Mouse (Mus musculus) Muller cell, postnatal 12 days (primary cell): Measurements from ENCODE around the gene Tnfaip6.
"Not testable (repeated sequence)": the region's sequence is repeated elsewhere in the genome, so short reads cannot be mapped to it uniquely, and the experiment has no call there.

ENCODE experiments used
- DNase-seq: peaks from one replicate; pipeline ENCODE4 v3.0.0-alpha.2; 2015; ENCODE audit errors: inconsistent ontology term

The Tnfaip6 gene

DNA sequence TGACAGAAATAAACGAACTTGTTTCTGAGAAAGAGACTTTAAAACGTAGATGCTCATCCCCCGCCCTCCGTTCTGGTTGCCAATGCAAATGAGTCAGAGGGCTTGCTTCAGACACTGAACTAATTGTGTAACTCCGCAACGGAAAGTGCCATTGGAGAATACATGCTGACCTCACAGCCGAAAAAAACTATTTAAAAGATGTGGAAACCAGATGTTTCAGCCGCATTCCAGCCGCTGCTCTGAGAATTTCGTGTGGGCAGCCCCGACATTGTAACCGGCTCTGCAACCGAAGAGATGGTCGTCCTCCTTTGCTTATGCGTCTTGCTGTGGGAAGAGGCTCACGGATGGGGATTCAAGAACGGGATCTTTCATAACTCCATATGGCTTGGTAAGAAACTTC, at the start of gene Tnfaip6:
Tnfaip6 (plus strand) TSS at position 128 of the 400 bp plus-strand sequence.
- peak; percentile 85 for DNase-seq

DNA sequence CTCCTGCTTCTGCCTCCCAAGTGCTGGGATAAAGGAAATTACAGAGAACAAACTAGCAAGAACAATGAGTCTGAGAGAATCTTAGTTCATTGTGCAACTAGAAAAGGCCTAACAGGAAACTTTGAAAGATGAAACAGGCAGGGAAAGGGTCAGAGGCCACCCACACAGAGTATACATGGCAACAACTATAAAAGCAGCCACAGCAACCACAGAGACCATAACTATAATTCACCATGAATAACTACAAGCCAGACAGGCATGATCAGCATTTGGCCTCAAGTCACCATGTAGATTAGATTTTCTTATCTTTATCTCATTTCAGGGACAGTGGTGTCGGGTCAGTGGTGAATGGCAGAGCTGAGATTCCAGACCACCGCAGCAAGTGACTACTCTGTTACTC, 48.2 kb upstream of the Tnfaip6 start:
- peak; percentile 9 for DNase-seq

DNA sequence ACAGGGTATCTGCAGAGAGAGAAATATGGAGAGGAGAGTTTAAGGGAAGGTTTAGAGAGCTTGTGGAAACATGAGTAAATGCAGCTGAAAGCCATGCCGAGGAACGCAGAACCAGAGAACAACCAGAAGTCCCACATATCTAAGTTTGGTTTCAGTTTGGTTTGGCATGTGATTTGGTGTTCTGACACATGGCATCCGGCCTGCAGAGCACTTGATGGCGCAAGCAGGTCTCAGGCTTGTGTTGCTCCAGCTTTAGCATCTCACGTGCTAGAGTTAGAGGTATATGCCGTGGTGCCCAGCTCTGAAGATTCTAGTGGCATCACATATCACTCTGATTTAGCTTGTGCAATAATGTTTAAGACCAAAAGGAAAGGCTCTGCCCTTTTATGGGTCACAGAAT, 46.4 kb upstream of the Tnfaip6 start:
- DNase-seq = no peak

DNA sequence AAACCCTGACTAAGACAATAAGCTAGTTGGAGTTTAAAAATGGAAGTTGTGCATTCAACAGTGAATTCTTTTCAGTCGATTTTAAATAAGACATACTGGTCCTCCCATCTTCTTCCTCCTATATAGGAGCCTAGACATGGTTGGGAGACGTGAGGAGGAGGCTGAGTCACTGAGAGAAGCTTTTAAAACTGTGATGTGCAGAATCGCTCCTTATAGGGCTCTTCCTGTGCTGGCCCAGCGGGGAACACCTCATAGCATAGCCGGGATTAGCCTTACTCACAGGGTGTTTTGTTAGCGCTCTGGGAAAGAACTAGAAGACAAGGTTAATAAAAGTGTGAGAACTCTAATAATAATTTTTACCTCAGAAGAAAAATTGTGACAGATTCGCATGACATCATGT, 37.8 kb upstream of the Tnfaip6 start:
- no peak for DNase-seq

DNA sequence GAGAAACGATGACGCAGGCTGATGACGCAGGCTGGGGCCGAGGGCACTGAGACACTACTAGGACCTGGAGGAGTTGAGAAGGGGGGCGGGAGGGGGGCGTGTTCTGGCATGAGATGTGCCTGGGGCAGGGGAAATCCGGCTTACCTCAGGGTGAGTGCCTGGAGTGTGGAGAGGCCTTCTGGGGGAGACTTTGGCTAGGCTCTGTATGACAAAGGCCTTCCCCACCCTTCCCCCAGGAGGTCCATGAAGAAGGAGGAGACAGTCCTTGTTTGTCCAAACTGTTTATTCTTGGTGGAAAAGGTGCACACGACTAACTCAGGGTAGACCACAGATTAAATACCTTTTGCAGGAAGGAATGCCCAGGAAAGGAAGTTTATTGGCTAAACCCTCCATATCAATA, 36.3 kb upstream of the Tnfaip6 start:
- DNase-seq = no peak

DNA sequence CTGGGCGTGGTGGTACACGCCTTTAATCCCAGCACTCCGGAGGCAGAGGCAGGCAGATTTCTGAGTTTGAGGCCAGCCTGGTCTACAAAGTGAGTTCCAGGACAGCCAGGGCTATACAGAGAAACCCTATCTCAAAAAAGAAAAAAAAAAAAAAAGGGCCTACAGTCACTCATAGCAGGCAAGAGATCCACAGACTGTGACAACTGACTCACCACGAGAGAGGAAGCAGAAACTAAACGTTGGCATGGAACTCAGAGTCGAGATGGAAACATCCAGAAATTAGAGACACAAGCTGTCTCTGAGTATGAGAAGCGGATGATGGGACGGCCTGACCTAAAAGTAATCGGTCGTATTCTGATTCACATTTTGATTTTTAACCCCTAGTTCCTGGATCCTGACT, 35.5 kb upstream of the Tnfaip6 start:
- not testable (repeated sequence) for DNase-seq

DNA sequence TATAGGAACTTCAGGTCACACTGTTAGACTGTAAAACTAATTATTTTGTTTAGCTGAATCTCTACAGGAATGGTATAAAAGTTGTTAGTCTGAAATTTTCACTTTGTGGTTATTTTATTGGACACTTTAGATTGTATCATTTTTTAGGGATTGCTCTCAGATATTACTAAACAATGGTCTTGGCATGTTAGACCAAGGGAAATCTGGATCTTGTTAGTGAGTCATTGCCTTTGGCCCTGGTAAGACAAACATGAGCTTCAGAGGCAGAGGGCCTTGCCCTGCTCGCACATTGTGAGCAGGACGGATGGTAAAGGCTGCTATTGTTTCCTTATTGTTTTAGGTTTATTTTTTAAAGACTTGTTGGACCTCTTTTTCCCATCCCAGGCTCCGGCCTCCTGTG, 31.4 kb upstream of the Tnfaip6 start:
- DNase-seq = peak; percentile 77

DNA sequence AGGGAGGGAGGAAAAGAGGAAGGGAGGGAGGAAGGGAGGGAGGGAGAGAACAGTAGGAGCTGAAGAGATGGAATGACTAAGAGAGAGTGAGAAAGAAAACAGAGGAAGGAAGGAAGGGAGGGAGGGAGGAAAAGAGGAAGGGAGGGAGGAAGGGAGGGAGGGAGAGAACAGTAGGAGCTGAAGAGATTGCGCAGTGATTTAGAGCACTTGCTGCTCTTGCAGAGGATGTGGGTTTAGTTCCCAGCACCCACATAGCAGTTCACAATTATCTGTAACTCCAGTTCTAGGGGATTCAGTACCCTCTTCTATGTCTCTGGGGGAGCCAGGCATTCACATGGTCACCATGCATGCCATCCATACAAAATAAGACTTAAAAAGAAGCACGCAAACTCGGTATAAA, 26.0 kb upstream of the Tnfaip6 start:
- not testable (repeated sequence) for DNase-seq

DNA sequence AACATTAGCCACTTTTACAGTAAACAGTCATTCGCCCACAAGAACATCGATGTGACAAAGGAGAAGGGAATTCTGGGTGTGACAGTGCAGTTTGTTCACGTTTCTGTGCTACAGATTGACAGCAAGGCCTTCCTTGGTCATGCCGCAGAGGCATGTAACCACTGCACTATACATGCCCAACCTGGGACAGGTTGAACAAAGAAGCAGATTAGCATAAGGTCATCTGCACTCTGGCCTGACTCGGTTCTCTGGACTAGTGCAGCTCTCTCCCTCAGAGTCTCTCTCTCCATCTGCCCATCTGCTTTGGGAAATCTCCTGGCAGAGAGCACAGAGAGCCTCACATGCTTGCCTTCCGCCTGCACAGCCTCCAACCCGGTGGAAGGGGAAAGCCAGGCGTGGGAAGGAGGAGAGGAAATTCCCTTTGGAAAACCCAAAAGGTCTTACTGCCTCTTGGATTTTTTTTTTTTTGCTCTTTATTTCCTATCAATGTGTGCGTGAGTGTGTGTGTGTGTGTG, 24.4 kb upstream of the Tnfaip6 start:
- no peak for DNase-seq

DNA sequence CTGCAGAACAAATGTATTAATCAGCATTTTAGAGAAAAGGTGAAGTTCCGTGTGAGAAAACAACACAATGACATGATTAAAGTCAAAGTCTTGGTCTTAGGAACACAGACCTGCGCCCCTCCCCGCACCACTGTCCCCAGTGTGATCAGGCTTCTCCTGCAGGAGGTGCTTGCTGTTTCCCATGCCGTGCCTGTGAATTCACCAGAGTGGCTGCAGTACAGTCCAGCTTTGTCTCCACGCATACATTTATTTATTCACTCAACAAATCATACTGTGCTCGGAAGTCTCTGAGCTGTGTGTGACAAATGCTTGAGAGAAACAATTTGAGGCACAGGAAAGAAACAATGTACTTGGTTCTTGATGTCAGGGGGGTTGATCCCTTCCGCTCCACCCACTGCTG, 21.4 kb upstream of the Tnfaip6 start:
- DNase-seq = no peak

DNA sequence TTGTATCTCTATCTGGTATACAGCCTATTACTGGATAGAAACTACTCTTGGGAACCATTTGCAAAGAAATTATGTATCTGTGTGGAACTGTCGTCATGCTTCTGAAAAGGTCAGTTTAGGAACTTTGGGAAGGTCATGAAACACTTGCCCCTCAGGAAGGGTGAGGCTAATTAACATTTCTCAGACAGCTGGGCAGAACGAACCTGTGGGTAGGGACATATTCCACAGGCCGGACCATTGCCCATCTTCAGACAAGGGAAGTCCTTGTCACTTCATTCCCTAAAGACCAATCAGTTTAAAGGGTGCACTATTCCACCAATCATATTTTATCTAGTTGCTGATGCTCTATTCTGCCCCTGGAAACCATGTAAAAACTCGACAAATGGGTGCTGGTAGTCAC, 10.7 kb upstream of the Tnfaip6 start:
- DNase-seq = no peak

DNA sequence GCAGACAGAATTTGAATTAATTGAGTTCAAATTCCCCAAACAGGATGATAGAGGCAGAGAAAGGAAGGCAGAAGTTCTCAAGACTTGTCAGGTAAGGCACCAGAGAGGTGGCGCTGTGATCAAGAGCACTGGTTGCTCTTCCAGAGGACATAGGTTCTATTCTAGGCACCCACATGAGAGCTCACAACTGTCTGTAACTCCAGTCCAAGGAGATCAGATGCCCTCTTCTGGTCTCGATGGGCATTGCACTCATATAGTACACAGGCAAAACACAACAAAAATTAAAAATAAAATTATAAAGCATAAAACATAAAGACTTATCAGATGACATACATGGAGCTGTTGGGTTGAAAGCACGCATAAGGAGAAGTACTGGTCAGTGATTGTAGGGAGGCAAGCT, 8.4 kb upstream of the Tnfaip6 start:
- DNase-seq = no peak

DNA sequence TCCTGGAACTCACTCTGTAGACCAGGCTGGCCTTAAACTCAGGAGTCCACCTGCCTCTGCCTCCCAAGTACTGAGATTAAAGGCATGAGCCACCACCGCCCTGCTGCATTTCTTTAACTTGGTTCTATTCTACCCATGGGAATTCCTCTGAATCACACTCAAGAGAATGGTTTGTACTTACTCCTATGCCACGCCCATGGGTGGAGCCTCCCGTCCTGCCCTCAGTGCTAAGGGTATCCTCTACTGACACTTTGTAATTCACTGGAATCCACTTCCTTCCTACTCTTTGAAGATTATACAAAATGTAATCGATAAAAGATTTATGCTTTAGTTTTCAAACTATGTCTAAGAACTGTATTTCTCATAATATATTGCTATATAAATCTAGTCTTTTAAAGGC, 6.3 kb upstream of the Tnfaip6 start:
- no peak for DNase-seq

DNA sequence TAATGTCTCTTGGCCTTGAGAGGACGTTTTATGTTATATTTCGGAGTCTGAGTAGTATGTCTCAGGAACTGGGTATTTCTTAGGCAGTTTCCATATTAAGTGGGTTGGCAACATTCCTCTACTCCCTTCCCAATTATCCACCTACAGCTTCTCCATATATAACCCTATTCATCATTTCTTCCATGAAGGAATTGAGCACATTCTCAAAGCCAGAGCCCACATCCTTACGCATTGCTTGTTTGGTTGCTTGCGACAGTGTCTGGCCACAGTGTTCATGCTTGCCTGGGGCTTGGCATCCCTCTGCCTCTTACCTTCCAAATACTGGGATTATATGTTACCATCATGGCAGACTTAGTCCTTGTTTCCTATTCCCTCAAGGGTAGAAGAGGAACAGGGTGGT, 3.2 kb upstream of the Tnfaip6 start:
- no peak for DNase-seq

DNA sequence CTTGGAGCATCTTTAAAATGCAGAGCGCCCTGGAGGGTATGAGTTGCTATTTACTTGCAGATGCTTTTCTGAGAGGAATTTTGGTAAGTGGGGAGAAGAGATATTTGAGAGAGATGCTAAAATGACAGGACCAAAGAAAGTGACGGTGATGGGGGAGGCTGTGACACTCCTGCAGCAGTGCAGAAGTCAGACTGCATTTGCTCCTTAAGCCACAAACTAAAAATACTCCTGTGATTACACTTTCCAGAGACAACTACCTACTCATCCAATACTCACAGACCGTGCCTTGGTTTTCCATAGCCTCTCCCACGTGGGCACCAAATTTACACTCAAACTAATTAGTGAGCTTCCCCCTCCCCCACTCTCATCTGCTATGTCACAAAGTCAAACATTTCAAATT, 2.7 kb upstream of the Tnfaip6 start:
- DNase-seq = no peak

DNA sequence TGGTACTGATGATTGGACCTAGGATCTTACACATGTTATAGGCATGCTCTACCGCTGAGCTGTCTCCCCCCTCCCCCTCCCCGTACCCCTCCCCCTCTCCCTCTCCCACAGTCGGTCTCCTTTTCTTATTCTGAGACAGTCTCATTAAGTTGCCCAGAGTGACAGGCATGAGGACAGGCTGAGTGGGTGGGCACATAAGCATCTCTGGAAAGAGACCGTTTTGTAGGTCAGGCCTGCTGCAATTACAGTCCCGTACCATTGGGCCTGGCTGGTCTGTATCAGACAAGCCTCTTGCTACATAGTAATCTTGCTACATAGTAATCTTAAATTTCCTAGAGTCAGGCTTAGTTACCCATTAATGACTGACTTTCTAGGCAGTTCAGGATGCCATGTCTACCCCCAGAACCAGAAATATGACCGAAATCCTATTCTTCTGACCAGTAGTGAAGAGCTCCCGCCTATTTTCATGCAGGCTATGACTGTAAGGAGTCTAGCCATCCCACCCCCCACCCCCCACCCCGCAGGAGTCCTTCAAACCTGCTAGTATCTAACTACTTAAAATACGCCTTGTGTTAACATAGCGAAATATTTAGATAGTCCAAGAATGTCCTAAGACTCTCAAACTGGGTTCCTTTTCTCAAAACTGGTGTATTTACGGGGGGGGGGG, 747 bp upstream of the Tnfaip6 start:
- DNase-seq = no peak

DNA sequence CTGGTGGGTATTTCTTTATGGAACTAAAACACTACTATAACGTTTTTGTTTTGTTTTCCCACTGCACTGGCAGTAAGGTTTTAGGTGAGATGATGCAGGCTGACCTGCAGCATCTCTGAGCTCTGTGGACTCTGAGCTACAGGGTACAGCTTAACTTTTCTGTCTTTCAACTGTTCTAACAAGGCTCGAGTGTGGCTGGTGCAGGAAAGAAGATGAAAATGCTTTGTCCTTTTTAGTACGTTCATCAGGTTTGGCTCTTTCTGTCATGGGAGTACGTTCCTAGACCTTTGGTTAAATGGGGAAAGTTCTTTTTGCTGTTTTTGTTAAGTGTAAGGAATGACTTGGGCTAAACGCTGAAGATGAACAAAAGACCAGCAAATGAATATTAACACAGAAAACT, 749 bp downstream of the Tnfaip6 start:
- peak; percentile 37 for DNase-seq

DNA sequence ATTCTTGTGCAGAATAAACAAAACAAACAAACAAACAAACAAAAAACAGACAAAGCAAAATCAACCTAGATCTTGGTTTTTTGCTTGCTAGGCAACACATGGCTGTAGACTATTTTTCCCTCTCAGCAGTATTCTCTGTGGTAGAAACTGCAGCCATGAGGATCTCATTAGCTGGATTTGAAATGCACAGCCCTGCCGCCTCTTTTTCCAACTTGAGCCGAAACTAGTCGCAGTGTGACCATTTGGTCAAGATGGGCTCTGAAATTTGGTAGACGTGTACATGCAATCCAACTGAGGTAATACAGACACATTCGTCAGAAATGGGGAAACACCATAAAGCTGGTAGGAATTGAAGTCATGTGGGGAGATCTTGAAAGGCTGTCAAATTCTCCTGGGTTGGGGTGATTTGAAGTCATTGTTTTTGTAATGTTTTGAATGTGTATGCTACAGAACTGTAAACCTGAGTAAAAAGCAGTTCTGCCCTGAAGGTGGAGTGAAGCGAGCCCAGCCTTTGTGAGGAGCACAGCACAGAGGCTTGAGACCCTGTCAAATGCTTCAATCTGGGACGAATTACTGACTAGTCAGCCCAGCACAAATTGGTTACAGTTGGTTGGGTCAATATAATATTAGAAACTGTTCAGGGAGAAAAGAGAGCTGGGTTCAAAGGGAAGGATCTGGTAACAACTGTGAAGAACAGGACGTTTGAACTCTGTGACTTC, 1.4 kb downstream of the Tnfaip6 start:
- peak; percentile 39 for DNase-seq

DNA sequence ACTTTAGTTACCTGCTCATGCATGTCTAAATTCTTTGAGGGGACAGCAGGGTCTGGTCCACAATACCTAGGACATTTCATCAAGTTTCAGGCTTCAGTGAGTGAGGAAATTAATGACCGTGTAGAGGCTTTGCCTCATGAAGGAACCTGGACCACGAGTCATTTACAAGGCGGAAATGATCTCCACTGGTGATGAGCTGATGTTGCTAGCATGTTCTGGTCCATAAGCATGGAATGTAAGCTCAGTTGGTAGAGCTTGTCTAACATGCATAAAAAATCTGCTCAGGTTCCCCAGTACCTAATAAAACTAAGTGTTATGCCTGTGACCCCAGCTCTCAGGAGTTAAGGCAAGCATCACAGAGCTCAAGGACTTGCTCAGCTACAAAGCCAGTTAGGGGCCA, 4.3 kb downstream of the Tnfaip6 start:
- DNase-seq = peak; percentile 33

DNA sequence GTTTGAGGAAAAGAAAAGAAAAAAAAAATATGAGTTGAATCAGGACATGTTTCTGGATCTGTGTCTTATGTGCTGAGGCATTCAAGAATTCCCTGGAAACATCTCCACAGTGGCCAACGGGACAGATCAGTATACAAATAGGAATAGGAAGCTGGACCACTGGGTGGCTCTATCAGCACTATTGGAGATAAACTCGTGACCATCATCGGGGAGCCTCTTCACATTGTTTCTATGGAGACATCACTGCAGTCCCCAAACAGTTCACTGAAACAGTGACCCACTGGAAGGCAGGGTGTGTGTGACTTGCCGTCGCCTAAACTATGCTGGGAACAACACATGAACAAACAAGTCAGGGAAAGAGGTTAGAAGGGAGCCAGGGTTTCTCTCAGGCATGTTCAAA, 4.9 kb downstream of the Tnfaip6 start:
- peak; percentile 63 for DNase-seq

DNA sequence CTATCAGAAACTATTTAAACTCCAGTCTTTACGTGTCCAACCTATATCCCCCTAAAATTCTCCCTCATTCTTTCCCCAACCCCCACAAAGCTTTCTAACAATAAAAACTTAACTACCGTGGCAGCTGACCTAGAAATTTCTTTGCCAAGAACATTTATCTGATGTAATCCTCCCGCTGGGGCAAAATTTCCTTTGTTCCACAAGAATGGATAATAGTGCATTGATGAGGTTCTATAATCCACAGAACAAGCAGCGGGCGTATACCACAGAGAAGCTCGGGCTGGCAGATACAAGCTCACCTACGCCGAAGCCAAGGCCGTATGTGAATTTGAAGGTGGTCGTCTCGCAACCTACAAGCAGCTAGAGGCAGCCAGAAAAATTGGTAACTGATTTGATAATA, 5.7 kb downstream of the Tnfaip6 start:
- DNase-seq = peak; percentile 54

DNA sequence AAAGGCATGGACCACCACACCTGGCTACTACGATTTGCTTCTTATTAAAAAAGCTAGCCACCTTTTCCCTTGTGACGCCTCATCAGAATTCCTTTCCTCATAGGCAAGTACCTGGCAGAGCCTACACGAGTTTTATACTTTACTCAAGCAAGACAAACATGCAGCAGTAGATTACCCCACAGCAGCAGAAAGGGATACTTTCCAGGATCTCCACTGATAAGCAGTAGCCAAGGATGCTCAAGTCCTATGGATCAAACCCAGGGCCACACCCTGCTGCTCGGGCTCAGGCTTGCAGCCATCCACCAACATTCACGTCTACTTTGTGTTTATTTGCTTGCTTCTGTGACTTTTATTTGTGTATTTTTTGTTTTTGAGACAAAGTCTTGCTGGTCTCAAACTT, 8.2 kb downstream of the Tnfaip6 start:
- no peak for DNase-seq

DNA sequence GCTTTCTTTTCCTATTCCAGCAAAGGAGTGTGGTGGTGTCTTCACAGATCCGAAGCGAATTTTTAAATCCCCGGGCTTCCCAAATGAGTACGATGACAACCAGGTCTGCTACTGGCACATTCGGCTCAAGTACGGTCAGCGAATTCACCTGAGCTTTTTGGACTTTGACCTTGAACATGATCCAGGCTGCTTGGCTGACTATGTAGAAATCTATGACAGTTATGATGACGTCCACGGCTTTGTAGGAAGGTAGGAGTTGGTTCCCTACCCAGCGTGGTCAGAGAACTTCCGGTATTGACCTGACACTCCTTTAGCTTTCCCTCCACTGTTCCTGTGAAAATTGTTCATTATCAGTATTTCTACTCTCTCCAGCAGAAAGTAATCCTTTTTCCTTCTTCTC, 13.0 kb downstream of the Tnfaip6 start:
- DNase-seq = no peak
